Mouse (Mus musculus) hindbrain, embryonic 16.5 days (tissue): ENCODE measurements around the gene Ajuba. TPM values are rescaled to one million over a fixed set of nuclear protein-coding genes. Genes with fewer than 3 reads are reported as not detected.
A peak's percentile ranks its signal among the peaks of the same experiment; 100 is the strongest.

Experiments used
- ATAC-seq: fragments of 200-750 bp; cut with Nextera tagmentation; 2 replicates; pipeline ENCODE4 v1.8.0; 2017; ENCODE audit warnings: moderate TSS enrichment, moderate library complexity
- H3K27ac ChIP-seq: fragments of 300-500 bp; sonication (generic); 2 replicates; pipeline ENCODE4 v1.5.1; 2014; ENCODE audit warnings: low read depth, mild to moderate bottlenecking, control low read depth, low read length, moderate library complexity
- H3K27me3 ChIP-seq: fragments of 300-500 bp; sonication (generic); replicated peaks from 2 replicates; pipeline ENCODE4 v1.6.1; 2014; ENCODE audit warnings: low read length; ENCODE audit not compliant: control insufficient read depth, insufficient read depth
- H3K36me3 ChIP-seq: fragments of 300-500 bp; sonication (generic); 2 replicates; pipeline ENCODE4 v1.6.1; 2014; ENCODE audit warnings: mild to moderate bottlenecking, low read length, moderate library complexity, mixed read lengths; ENCODE audit not compliant: control insufficient read depth, insufficient read depth
- H3K4me1 ChIP-seq: fragments of 300-500 bp; sonication (generic); 2 replicates; pipeline ENCODE4 v1.6.1; 2014; ENCODE audit warnings: low read depth, low read length; ENCODE audit not compliant: control insufficient read depth, insufficient read depth
- H3K4me2 ChIP-seq: fragments of 300-500 bp; sonication (generic); 2 replicates; pipeline ENCODE4 v1.6.1; 2014; ENCODE audit warnings: mild to moderate bottlenecking, low read length, control low read depth, moderate library complexity
- H3K4me3 ChIP-seq: fragments of 300-500 bp; sonication (generic); 2 replicates; pipeline ENCODE4 v1.5.1; 2014; ENCODE audit warnings: mild to moderate bottlenecking, low read length, control low read depth, moderate library complexity
- H3K9ac ChIP-seq: fragments of 300-500 bp; sonication (generic); 2 replicates; pipeline ENCODE4 v1.6.1; 2014; ENCODE audit warnings: low read depth, mild to moderate bottlenecking, control low read depth, low read length, moderate library complexity
- H3K9me3 ChIP-seq: fragments of 300-500 bp; sonication (generic); 2 replicates; pipeline ENCODE4 v1.6.1; 2014; ENCODE audit warnings: mild to moderate bottlenecking, low read length, moderate library complexity; ENCODE audit not compliant: control insufficient read depth
- WGBS: fragments of 180-500 bp; shearing (Covaris S2); extraction: QIAGEN DNeasy Blood & Tissue Kit; methylation state at CpG from one replicate; pipeline ENCODE4 v1.1.7; 2014; 5-methylcytosine and 5-hydroxymethylcytosine counted together
- polyA plus RNA-seq: library from polyadenylated mRNA; unstranded; fragments of >200 nt; fragmentation: Nextera tagmentation; extraction: Ambion mirVana; gene quantifications from 2 replicates; pipeline ENCODE4 v1.2.1, GENCODE M21; 2015

Gene Ajuba
- polyA plus RNA-seq, 1 experiment from 2014 or later: 4.7 TPM

DNA sequence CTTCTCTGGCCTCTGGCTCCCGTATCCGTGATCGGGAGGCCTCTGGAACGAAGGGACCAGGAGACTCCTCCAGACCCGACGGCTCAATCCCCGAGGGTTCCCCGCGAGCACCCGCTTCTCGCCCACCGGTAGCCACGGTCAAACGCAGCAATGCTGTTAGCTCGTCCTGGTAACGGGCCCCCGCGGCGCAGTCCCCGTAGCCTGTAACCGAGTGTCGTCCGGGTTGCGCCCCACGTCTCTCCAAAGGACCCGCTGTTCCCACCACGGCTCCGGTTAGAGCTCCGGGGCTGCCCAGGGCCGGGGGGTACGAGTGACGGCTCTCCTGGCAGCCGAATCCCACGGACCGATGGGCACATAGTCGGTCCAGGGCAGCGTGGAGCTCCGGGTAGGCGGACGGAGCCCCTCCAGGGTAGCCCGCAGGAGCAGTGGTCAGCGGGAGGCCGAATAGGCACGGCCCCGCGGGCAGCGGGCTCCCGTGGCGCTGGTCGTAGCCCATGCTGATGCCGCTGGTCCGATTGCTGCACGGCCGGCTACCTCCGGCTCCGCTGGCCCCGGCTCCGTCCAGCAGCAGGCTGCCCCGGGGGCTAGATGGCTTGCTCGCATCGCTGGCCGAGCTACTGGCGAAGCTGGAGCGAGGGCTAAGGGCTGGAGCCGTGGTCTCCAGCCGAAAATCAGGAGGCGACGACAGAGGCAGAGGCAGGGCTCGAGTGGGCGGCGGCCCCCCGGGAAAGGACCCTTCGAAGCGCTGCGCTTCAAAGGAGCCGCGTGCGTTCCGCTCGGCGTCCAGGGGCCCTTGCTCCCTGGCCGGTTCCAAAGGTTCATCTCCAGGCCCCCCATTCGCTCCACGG lies 893 bp downstream of the Ajuba start:
- H3K27ac ChIP-seq: peak overlapping the region; percentile 68
- H3K36me3 ChIP-seq: no peaks in the 10 kb centered on the region
- peak; percentile 19; the same call in 1 of the 2 replicates for ATAC-seq
- H3K4me2 ChIP-seq: peak overlapping the region; percentile 91
- H3K27me3 ChIP-seq: peaks cover 19% of the 10 kb centered on the region
- peak overlapping the region; percentile 70 for H3K9ac ChIP-seq
- peaks cover 30% of the 10 kb centered on the region for H3K4me1 ChIP-seq
- no peaks in the 10 kb centered on the region for H3K9me3 ChIP-seq
- peak overlapping the region; percentile 66 for H3K4me3 ChIP-seq
- WGBS: under 1% methylated on average over 65 of the region's 84 CpGs

DNA sequence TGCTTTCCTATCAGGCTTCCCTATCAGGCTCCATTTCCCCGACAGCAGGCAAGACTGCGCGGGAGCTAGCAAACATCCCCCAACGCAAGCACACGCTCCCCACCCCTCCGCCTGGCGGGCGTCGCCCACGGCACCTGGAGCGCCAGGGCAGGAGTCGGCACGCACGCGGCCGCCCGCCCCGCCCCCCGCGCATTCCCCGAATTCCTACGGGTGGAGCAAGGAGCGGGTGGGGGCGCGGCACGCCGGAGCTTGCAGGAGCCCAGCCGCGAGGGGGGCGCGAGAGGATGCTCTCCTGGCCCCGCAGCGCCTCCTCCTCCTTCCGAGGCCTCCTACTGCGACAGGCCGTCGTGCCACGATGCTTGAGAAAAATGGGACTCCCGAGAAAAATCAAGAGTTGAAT lies 1.7 kb downstream of the Ajuba start:
- peak overlapping the region; percentile 70 for H3K9ac ChIP-seq

DNA sequence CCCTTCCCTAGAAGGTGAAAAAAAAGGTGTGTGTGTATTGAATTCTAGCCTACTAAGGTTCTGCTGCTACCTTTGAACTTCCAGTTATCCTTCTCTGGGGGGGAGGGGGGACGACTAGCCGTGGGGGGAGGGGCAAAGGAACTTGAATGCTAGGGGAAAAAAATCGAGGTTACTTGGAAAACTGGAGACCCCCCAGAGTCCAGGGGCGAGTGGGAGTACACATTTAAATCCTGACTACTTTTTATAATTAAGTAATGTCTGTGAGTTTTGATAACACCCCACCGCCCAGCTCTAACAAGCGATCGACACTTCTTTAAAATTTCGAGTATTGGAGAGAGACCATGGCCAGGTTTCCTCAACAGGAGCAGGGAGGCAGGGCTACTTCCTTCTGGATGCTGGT lies 2.3 kb downstream of the Ajuba start:
- no peak overlapping the region for H3K9ac ChIP-seq
- H3K4me1 ChIP-seq: peaks cover 30% of the 10 kb centered on the region
- H3K36me3 ChIP-seq: no peaks in the 10 kb centered on the region
- peaks cover 19% of the 10 kb centered on the region for H3K27me3 ChIP-seq
- no peaks in the 10 kb centered on the region for H3K9me3 ChIP-seq
- H3K4me2 ChIP-seq: peak overlapping the region; percentile 91
- no peak for ATAC-seq
- peak overlapping the region; percentile 66 for H3K4me3 ChIP-seq
- no peak overlapping the region for H3K27ac ChIP-seq
- WGBS: 4% methylated on average over 8 of the region's 8 CpGs

More for the DNA sequence above, 1.7 kb downstream of the Ajuba start:
- 1% methylated on average over 36 of the region's 39 CpGs for WGBS
- no peak for ATAC-seq
- Histone ChIP-seq H3K4me1 (peaks cover 30% of the 10 kb centered on the region), H3K36me3 (no peaks in the 10 kb centered on the region), H3K27me3 (peaks cover 19% of the 10 kb centered on the region), H3K4me3 (peak overlapping the region; percentile 66), H3K4me2 (peak overlapping the region; percentile 91), H3K9me3 (no peaks in the 10 kb centered on the region), H3K27ac (no peak overlapping the region)

DNA sequence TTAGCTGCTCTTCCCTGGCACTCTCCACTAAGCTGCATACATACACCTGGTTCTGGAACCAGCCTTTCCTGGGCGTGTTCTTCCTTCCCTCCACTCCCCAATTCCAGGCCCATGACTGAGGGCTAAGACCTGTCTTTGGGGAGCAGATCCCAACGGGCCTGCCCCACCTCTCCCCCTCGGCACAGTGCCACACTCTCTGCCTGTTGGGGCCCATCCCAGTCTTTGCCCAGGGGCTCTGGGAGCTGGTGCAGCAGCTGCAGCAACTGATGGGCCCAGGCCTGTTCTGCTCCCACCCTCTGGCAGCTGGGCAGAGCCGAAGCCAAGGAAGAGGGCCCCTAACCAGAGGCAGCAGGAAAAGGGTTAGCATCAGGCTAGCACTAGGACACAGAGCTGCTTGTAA lies 3.1 kb downstream of the Ajuba start:
- peaks cover 19% of the 10 kb centered on the region for H3K27me3 ChIP-seq
- no peak overlapping the region for H3K27ac ChIP-seq
- no peaks in the 10 kb centered on the region for H3K36me3 ChIP-seq
- H3K4me3 ChIP-seq: no peak overlapping the region
- H3K9ac ChIP-seq: no peak overlapping the region
- H3K4me1 ChIP-seq: peaks cover 30% of the 10 kb centered on the region
- ATAC-seq: no peak
- 15% methylated on average over 4 of the region's 4 CpGs for WGBS
- no peaks in the 10 kb centered on the region for H3K9me3 ChIP-seq
- peak overlapping the region; percentile 91 for H3K4me2 ChIP-seq

DNA sequence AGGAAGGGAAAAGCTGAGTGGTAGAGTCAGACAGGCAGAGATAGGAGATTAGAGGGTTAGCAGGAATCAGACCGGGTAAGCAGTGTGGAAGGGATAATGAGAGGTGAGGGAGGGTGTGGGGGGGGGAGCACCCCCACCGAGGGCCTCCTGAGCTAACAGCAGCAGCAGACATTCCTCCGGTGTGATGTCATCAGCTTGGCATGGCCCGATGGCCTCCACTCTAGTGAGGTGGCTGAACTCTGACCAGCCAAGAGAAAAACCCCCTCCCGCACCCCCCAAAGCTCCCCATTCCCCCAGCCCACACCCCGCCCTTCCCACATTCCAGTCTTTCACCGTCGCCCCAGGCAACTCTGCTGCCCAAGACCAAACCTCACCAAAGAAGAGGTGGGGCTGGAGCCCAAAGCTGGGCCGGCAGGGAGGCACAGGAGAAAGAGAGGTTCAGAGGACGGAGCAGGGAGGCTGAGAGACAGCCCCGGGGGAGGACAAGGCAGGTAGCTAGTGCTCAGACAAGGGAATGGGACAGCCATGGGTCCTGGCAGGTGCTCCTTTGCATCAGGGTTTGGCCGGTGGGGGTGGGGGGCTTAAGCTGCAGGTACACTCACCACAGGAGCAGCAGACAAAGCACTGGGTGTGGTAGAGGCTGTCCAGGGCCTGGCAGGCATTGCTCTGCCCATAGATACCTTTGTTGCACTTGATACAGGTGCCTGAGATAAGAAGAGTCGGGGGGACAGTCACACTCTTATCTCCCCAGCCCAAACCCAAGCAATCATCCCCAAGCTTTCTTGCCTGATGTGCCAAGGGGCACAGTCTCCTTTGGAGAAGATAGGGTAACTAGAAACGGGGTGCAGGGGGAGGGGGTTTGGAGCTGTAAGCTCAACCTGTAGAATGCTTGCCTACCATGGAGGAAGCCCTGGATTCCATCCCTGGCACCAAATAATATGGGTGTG lies 4.3 kb downstream of the Ajuba start:
- no peak for ATAC-seq
- peaks cover 19% of the 10 kb centered on the region for H3K27me3 ChIP-seq
- WGBS: 7% methylated on average over 12 of the region's 14 CpGs
- H3K4me2 ChIP-seq: peak overlapping the region; percentile 20; the same call in 1 of the 2 replicates
- H3K9ac ChIP-seq: peak overlapping the region; percentile 18; the same call in 1 of the 2 replicates
- H3K36me3 ChIP-seq: no peaks in the 10 kb centered on the region
- H3K9me3 ChIP-seq: no peaks in the 10 kb centered on the region
- H3K4me1 ChIP-seq: peaks cover 25% of the 10 kb centered on the region
- no peak overlapping the region for H3K4me3 ChIP-seq
- 0 out of 2 replicates have a peak overlapping the region, but pooled peaks have one; percentile 2 for H3K27ac ChIP-seq

DNA sequence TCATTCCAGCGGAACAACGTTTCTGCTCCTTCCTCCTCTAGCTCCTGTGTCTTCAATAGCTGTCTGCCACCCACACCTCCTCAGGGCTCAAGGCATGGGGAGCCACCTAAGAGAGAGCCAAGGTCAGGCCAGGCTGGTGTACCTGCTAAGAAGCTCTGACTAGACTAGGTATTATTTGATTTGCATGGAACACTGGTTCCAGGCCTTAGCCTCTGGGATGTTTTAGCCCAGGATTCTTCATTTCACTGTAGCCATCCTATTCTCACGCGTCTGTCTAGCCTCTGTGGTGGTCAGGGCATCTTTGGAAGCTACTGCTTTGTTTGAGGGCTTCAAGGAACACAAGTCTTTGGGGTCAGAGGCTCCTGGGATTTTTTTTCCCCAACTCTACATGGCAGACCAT lies 5.2 kb downstream of the Ajuba start:
- peaks cover 21% of the 10 kb centered on the region for H3K4me1 ChIP-seq
- no peaks in the 10 kb centered on the region for H3K36me3 ChIP-seq
- peaks cover 16% of the 10 kb centered on the region for H3K27me3 ChIP-seq
- 0 out of 2 replicates have a peak overlapping the region, but pooled peaks have one; percentile 4 for H3K9ac ChIP-seq
- no peak overlapping the region for H3K4me2 ChIP-seq
- no peaks in the 10 kb centered on the region for H3K9me3 ChIP-seq
- H3K27ac ChIP-seq: no peak overlapping the region
- H3K4me3 ChIP-seq: no peak overlapping the region
- ATAC-seq: no peak
- 48% methylated on average over 4 of the region's 4 CpGs for WGBS

DNA sequence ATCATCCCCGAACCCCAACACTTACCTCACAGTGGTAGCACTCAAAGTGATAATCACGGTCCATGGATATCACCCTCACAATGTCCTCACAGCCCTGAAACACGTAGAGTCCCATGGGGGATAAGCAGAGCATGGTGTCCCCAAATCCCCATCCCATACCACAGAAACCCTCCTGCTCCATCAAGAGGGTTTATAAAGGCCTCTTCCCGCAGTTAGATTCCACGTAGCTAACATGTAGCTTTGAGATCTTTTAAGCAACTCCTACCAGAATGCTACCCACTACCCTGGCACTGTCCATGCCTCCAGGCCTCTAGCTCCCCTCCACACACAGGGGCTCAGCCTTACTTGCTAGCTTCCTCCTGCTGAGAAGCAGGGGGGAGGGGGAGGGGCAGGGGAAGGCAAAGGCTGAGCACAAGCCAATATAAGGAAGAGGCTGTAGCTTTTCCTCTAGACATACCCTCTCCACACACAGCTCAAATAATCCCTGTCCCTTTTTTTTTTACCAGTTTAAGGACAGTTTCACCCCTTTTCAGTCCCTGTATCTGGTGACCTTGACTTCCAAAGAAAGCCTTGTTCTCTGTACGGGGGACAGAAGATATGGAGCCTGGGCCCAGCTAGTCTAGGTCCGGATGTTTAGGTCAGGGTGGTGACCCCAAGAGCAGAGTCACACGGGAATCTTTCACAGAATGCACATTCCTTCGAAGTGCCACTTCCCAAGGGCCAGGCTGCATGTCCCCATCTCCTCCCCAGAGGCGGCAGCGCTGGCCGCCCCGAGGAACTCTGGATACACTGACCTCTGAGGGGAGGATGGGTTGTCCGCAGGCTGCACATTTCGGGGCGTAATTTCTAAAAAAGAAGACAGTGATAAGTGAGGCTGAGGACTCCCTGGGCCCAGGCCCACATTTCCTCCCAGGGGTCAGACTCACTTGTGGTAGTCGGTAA lies 7.6 kb downstream of the Ajuba start:
- peak; percentile 6; the same call in 1 of the 2 replicates for ATAC-seq
- 0 out of 2 replicates have a peak overlapping the region, but pooled peaks have one; percentile 19 for H3K9ac ChIP-seq
- H3K36me3 ChIP-seq: no peaks in the 10 kb centered on the region
- H3K9me3 ChIP-seq: no peaks in the 10 kb centered on the region
- peaks cover 6% of the 10 kb centered on the region; the same call in 1 of the 2 replicates for H3K4me1 ChIP-seq
- 63% methylated on average over 17 of the region's 17 CpGs for WGBS
- H3K4me3 ChIP-seq: no peak overlapping the region
- peaks cover 8% of the 10 kb centered on the region for H3K27me3 ChIP-seq
- no peak overlapping the region for H3K27ac ChIP-seq
- no peak overlapping the region for H3K4me2 ChIP-seq

DNA sequence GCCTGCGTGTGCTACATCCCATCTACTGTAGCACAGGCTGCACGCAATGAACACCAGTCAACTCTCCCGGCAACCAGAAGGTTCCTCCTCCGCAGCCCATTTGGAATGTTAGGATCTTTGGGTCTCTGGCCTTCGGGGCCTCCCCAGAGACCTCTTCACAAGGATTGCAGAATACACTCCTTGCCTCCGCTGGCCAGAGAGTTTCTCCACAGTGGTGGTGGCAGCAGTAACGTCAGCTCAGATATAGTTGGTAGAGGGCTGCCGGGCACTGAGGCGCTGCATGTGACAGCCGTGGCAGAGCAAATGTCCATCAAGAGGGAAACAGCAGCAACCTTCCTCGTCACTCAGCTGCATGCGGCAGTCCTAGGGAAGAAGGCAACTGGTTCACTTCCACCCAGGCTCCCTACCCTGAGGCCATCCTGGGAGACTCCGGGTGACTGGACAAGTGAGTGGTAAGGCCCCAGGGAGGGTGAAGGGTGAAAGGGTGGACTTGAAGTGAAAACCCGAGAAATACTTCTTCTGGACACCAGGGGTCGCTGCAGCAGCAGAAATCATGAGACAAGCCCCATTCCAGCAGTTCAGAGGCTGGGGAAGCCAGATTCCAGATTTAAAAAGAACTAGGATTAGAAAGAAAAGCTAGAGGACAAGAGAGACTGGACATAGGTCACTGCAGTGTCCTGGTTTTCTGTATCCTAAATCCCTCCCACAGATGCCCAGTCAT lies 8.5 kb downstream of the Ajuba start:
- H3K4me1 ChIP-seq: peaks cover 6% of the 10 kb centered on the region; the same call in 1 of the 2 replicates
- no peak overlapping the region for H3K27ac ChIP-seq
- no peaks in the 10 kb centered on the region for H3K9me3 ChIP-seq
- H3K9ac ChIP-seq: no peak overlapping the region
- 73% methylated on average over 15 of the region's 15 CpGs for WGBS
- no peaks in the 10 kb centered on the region for H3K36me3 ChIP-seq
- H3K4me2 ChIP-seq: no peak overlapping the region
- peak; percentile 34 for ATAC-seq
- H3K4me3 ChIP-seq: no peak overlapping the region
- peaks cover 6% of the 10 kb centered on the region for H3K27me3 ChIP-seq
